Mouse (Mus musculus) left cerebral cortex, adult 9 months (tissue): ENCODE measurements at regions not wholly inside any gene's neighbourhood (a gene's known extent, or its start where the extent isn't known, plus 50 kb on each side); places are given as distances from the start of the nearest gene placed in this dataset.

ENCODE experiments used
- DNase-seq, 2 experiments: peaks; one replicate each; pipeline ENCODE4 v3.0.0; 2022; ENCODE audit warnings: low spot score in 2 of 2

DNA sequence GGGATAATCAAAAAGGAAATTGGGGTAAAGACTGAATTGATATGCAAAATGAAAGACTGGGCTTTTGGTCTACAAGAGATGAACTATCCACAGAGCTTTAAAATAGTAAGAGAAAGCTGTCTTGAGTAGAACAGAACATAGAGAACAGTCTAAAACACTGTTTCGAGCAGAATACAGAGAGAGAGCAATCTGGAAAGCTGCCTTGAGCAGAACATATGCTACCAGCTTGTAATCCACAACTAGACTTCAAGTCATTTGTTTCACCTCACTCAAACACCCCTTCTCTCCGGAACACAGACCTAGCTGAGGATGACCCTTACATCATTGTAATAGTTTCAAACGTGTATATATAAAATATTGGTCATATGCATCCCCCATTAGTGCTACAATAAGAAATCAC is 538.7 kb downstream of the Galc start:
- DNase-seq: no peak

DNA sequence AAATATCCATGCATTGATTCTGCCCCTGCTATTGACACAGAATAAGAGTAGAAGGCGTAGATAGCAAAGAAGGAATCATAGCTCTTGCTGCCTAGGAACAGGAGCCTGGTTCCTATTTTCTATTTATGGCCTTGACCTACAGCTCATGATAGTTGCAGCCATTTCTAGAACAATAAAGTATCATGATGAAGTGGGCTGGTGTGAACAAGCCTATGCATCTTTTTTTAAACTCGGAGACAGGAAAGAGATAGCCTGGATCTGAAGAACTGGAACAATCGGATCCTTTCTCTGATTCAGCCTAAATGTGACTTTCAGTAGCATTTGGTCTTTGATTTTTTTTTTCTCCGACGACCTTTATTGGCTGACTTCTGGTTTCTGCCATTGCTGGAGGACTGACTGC is 541.4 kb downstream of the Galc start:
- peak in 1 of 2 experiments; percentile 18 for DNase-seq
